Mouse (Mus musculus): ENCODE measurements around the gene Lrch1.
A peak's percentile ranks its signal among the peaks of the same experiment; 100 is the strongest.

Lrch1 gene

DNA sequence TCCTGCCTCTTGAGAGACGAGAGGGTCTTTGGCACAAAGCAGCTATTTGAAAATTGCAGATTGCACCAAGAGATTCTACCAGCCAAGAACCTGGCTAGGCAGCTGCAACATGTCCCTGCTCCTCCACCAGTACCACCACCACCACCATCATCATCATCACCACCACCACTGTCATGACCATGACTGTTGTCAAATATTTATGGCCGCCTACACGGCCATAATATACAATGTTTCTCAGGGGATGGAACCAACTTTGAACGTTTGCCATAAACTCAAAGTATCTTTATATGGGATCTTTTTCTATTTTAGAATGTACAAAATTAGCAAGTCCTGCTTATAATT, 93.9 kb downstream of the Lrch1 start:
- DNase-seq (ENCODE audit: extremely low read depth, insufficient read length, low spot score): no peak

GRCm38 (mm10) chr14:74852965-74853758, 94.5 kb downstream of the Lrch1 start:
- peak; percentile 53 for DNase-seq (ENCODE audit: extremely low read depth, insufficient read length, low spot score)

DNA sequence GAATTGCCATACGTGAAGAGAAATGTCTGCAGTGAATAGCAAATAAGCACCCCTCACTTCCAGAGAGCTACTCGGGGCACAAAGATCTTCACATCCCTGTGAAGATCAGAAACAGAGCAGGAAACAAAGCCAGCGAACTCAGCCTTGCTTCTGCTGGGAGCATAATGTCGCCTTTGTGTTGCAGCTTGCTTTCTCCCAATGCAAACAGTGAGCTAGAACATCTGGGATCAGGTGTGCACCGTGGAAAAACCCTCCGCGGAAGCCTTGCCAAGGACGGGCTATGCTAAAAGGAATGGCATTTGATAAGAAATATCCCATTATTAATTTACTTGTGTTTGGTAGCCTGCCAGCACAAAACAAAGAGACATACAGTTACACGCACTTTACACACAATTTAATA, 95.8 kb downstream of the Lrch1 start:
- DNase-seq (ENCODE audit: extremely low read depth, insufficient read length, low spot score): no peak

- DNase-seq (ENCODE audit: extremely low read depth, insufficient read length, low spot score): no peak
Observed at GRCm38 (mm10) chr14:74849020-74849419, 98.7 kb downstream of the Lrch1 start.

DNA sequence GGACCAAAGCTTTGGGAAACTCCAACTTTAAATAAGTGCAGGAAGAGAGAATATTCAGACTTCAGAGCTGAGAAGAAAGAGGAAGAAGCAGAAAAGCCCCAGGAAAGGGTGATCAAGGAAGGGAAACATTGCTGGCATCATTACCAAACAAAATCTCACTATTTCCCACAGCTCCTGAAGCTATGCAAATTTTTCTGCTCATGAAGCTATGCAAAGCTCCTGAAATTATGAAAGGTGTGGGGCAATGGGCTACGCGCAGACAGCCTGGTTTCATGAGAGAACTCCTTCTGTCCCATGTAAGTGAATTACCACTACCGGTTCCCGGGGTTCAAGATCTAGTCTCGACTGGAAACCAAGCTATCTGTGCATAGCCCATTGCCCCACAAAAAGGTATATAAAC, 99.5 kb downstream of the Lrch1 start:
- DNase-seq (ENCODE audit: extremely low read depth, insufficient read length, low spot score): no peak

DNA sequence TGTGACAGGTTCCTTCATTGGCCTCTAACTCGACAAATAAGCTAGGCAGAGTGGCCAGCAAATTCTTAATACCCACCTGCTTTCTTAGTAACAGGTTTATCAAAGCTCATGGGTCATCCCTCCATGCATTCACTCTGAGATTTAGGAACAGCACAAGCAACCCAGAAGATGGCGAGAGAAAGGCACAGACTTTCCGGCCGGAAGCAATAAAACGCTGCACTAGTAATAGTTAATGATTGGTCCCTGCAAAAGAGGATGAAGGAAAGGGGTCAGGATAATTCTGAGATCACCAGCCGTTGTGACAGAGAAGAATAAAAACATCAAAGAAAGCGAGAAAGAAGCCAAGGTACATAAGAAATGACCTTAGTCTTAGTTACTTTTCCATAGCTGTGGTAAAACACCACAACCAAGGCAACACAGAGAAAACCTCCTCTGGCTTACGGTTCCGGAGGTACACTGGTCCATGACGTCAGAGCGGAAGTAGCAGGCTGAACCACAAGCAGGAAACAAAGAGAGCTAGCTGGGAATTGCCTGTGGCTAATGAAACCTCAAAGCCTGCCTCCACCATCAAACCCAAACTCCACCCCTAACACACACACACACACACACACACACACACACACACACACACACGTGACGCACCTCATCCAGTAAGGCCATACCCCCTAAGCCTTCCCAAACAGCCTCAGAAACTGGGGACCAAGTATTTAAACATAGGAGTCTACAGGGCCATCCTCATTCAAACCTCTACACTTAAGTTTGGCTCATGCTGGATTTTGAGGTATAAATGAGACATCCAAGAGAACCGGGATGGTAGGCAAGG, 100.2 kb downstream of the Lrch1 start:
- no peak for DNase-seq (ENCODE audit: extremely low read depth, insufficient read length, low spot score)

DNA sequence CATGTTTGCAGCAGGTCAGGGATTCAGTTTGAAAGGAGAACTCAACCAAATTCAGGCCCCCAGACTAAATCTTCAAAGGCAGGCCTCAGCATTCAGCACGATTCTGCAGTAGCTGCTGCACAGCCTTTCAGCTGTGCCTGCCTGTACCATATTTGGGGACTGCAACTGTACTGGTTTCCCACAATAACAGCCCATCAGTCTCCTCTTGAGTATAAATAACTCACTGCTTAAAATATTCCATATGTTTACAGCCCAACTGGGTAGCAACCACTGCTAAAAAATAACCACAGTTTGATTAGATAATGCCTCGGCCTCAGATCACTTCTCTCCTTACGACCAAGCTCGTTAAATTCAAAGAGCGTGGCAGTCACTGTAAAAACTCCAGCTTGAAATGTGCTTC, 101.0 kb downstream of the Lrch1 start:
- DNase-seq (ENCODE audit: extremely low read depth, insufficient read length, low spot score): no peak

DNA sequence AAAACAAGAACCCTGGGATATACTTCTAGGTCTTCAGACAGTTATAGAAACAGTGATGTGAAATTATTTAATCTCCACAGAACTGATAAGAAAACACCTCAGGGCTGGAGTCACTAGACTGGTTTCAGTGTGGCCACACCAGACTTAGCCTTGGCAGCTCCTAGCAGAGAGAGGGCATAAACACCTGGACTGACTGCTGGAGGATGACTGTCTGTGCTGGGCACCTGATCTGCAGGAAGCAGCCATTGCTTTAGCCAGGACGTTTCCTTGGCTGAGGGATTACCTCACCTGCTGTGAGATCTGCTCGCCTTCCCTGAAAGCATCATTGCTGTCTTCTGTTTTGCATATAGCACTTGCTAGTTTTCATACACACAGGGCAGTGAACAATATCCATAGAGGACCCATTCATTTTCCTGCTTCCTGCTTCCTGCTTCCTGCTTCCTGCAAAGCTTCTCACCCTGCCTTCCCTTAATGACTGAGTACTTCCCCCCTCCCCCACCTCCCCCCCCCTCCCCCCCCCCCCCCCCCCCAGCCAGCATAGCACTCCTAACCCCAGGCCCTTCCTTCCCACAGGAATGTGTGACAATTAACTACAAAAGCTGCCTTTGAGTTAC, 101.9 kb downstream of the Lrch1 start:
- DNase-seq (ENCODE audit: extremely low read depth, insufficient read length, low spot score): no peak

GRCm38 (mm10) chr14:74841708-74842107, 106.0 kb downstream of the Lrch1 start:
- no peak for DNase-seq (ENCODE audit: extremely low read depth, insufficient read length, low spot score)

- no peak for DNase-seq (ENCODE audit: extremely low read depth, insufficient read length, low spot score)
Observed at GRCm38 (mm10) chr14:74841297-74841696, 106.4 kb downstream of the Lrch1 start.

DNA sequence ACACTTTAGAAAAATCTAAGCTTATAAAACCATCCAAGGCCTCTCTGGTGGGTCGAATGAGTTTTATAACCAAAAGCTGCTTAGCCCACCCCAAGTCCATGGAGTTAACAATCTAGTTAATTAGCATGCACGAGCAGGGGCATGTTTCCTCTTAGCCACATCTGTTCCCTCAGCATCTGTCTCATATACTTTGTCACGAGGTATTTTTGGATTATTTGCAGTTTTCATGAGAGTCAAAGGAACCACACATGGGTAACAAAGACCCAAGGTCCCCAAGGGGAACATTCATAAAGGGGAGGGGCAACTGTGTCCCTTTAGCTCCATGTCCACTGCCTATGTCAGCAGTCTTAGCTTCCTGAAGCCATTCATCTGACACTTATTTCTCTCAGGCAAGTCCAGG, 106.9 kb downstream of the Lrch1 start:
- no peak for DNase-seq (ENCODE audit: extremely low read depth, insufficient read length, low spot score)

DNA sequence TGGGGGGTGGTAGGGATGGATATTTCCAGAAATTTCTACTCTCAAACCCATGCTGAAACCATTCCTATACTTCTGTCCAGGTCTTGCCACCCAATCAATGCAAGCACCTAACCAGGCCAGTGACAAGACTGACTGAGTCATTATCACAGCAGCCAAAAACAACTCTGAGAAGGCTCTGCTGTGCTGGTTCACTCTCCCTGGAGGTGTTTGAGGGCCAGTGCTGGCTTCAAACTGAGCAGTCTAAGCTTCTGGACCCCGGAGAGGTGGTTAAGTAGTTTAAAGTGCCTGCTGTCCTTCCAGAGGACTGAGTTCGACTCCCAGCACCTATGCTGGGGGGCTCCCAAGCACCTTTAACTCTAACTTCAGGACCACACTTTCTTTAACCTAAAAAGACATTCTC, 107.3 kb downstream of the Lrch1 start:
- peak; percentile 57 for DNase-seq (ENCODE audit: extremely low read depth, insufficient read length, low spot score)

- DNase-seq (ENCODE audit: extremely low read depth, insufficient read length, low spot score): no peak
Observed at GRCm38 (mm10) chr14:74838816-74839215, 108.9 kb downstream of the Lrch1 start.

DNA sequence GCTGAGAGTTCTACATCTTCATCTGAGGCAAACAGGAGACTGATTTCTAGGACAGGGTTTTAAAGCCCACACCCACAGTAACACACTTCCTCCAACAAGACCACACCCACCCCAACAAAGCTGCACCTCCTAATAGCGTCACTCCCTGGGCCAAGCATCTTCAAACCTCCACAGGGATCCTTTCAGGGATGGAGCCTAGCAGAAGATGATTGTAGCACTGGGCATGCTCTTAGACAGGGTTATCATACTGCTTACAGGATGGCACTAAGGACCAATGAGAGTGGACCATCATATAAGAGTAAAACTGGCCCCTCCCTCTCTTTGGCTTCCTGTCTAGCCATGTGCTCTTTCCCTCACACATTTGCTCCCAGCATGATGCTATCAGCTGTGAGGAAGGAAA, 112.7 kb downstream of the Lrch1 start:
- DNase-seq (ENCODE audit: extremely low read depth, insufficient read length, low spot score): no peak

DNA sequence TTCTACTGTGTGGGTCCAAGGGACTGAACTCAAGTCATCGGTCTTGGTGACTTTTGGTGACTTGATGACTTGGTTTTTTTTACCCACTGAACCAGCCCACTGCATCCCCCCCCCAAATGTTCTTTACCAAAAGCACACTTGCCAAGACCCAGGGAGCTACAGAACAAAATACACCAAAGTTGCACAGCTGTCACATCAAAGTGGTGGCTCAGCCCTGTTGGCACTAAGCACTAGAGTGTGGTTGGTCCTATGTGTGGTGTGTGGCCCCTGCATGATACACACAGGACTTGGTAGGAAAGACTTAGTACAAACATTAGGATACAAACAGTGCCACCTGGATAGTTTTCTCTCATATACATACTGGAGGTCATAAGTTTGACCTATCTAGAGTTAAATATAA, 113.5 kb downstream of the Lrch1 start:
- no peak for DNase-seq (ENCODE audit: extremely low read depth, insufficient read length, low spot score)

DNA sequence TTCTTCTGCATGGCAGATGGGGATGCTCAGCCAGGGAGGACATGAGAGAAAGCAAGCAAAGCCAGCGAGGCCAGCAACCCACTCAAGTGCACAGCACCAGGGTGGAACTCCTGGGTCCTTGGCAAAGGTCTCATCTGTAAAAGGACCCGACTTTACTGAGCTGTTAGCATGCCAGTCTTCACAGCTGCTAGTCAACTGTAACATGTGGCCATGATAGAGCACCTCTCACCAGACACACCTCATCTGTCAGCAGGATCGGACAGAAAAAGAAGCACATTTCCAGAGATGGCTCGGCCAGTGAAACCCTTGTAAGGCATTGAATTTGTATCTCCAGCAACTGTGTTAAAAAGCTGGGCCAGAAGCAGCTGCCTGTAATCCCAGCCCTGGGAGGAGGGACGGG, 116.0 kb downstream of the Lrch1 start:
- DNase-seq (ENCODE audit: extremely low read depth, insufficient read length, low spot score): no peak

DNA sequence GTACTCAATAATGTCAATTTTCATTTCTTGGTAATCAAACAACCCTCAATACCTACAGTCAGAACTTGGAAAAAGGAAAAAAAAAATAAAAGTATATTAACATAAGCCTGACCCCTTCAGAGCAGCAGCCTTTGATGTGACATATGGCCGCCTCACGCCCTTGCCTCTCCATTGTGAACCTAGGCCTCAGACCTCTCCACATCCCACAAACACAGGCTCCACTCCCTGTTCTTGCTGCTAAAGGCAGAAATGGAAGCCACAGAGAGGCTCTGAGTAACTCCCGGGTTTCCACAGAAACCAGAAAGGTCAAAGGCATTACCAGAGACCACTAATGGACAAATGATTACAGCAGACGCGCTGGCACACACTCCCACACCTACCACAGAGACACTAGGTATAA, 116.6 kb downstream of the Lrch1 start:
- DNase-seq (ENCODE audit: extremely low read depth, insufficient read length, low spot score): no peak

- no peak for DNase-seq (ENCODE audit: extremely low read depth, insufficient read length, low spot score)
Observed at GRCm38 (mm10) chr14:74830591-74830990, 117.1 kb downstream of the Lrch1 start.

GRCm38 (mm10) chr14:74822757-74823680, 124.7 kb downstream of the Lrch1 start:
- no peak for DNase-seq (ENCODE audit: extremely low read depth, insufficient read length, low spot score)

GRCm38 (mm10) chr14:74822048-74822447, 125.6 kb downstream of the Lrch1 start:
- no peak for DNase-seq (ENCODE audit: extremely low read depth, insufficient read length, low spot score)
